Mouse (Mus musculus): ENCODE results near the gene Slc22a3. TPM values are rescaled to one million over a fixed set of nuclear protein-coding genes. Genes with fewer than 3 reads are reported as not detected.

Gene Slc22a3
- total RNA-seq, 2 experiments from 2014 or later: 1.3 to 2.7 TPM

GRCm38 (mm10) chr17:12412181-12412890, 95.2 kb downstream of the Slc22a3 start:
- peak in 1 of 2 experiments; percentile 44 for DNase-seq (ENCODE audit: low spot score in 2 of 2)

DNA sequence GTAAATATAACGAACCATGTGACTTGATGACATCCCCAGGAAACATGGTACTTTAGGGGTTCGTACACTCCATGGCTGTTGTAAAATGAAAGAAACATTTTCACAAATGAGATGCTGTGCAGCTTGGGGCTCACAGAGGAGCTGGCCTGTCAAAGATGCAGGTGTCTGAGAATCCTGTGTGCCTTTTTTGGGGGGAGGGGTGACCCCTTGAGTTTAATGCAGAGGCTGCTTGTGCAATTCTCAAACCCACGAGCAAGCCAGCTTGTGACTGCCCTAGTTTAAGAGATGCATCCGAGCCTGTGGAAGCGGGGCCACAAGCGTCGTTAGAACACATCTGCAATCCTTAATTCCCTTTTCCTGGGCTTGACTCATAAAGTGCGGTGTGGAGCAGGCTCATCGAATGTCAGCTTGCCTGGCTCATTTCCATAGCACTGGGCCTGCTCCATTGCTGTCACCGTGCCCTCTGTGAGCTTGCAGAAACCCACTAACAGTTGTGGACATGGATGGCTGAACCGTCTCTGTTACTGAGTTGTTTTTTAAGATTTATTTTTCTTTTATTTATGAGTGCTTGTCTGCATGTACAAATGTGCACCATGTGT, 98.1 kb downstream of the Slc22a3 start:
- peak in 1 of 2 experiments; percentile 47 for DNase-seq (ENCODE audit: low spot score in 2 of 2)

DNA sequence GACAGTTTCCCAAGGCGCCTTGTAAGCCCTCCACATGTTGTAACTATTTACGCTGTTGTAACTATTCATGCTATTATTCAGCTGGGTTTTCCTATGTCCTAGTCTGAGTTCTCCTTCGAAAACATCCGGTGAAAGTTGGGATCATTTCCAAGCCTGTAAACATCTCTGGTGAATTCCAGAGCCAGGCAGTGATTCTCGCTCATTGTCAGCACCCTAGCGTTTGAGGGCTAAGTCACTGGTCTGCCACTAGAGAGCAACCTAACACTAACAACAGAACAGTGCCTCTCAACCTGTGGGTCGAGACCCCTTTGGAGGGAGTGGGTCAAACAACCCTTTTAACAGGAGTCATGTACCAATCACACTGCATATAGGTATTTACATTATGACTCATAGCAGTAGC, 104.1 kb downstream of the Slc22a3 start:
- DNase-seq (ENCODE audit: low spot score in 2 of 2): no peak

- DNase-seq (ENCODE audit: low spot score in 2 of 2): no peak
Observed at GRCm38 (mm10) chr17:12396163-12396677, 111.3 kb downstream of the Slc22a3 start.

DNA sequence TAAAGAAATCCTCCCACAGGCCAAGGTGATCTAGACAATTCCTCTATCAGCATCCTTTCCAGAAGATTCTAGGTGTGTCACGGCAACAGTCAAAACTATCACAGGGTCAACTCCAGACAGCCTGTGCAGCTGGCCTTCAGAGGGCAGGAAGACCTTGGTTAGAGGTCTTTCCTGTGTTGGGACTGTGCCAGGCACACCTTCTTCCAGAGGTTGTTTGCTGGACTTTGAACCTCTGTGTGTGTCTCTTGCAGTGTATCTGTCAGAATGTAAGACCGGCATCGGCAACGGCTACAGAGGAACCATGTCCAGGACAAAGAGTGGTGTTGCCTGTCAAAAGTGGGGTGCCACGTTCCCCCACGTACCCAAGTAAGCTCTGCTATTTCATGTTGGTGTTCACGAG, 119.3 kb downstream of the Slc22a3 start:
- DNase-seq (ENCODE audit: low spot score in 2 of 2): no peak

GRCm38 (mm10) chr17:12387781-12388180, 119.7 kb downstream of the Slc22a3 start:
- no peak for DNase-seq (ENCODE audit: low spot score in 2 of 2)

DNA sequence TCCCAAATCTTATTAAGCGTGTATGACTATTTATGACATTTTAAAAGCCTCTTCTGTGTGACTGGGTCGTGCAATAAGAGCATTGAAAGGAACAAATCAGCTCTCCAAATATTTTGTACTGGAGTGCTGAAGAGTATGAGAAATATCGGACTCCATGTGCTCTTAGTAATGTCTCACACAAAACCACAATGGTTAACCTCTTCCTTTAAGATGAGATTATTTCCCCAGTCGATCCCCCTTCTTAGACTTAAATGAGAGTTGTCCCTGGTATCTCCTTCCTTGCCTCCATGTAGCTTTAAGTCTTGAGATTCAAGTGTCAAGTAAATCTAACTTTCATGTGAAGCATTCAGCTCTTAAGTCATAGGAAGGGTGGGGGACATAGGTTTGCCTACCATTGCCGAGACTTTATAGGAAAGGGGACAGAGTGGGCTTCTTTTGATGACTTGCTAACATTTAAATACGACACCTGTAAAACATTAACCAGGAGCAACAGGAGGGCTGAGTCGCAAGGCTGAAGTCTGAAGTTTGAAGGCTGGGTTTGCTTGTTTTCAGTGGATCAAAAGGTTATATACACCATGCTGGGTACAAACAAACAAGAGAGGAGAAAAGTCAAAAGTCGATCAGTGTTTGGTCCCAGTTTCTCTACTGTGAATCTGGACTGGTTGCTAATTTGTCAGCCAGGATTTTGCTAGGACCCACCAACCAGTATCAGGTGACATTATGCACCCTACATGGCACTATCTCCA, 122.3 kb downstream of the Slc22a3 start:
- DNase-seq (ENCODE audit: low spot score in 2 of 2): no peak

DNA sequence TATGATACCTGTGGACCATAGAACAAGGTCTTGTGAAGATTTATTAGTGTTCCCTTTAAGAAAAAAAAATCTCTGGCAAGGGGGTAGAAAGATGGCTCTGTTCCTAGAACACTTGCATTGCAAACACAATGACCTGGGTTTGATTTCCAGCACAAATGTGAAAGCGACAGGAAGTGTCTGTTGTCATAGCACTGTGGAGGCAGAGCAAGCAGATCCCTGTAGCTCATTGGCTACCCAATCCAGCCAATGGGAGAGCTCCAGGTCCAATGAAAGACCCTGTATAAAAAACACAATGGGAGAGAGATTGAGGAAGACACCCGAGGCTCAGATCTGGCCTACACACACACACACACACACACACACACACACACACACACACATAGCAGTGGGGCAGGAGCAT, 125.0 kb downstream of the Slc22a3 start:
- no peak for DNase-seq (ENCODE audit: low spot score in 2 of 2)

DNA sequence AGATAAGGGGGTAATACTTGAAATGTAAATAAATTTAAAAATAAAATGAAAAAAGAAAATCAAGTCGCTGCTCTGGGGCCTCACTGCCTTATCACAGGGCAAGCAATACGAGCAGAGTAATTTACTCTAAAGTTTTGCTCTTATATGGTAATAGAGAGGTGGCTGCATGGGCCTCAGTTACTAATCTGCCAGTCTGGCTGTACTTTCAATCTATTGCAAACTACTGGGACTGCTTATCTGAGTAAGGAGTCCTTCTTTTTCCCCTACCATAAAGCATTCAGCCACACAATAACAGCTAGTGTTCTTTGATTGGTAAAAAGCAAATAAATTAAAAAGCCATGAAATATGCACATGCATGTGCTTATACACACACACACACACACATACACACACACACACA, 125.9 kb downstream of the Slc22a3 start:
- no peak for DNase-seq (ENCODE audit: low spot score in 2 of 2)

- DNase-seq (ENCODE audit: low spot score in 2 of 2): no peak
Observed at GRCm38 (mm10) chr17:12380287-12380686, 127.2 kb downstream of the Slc22a3 start.

DNA sequence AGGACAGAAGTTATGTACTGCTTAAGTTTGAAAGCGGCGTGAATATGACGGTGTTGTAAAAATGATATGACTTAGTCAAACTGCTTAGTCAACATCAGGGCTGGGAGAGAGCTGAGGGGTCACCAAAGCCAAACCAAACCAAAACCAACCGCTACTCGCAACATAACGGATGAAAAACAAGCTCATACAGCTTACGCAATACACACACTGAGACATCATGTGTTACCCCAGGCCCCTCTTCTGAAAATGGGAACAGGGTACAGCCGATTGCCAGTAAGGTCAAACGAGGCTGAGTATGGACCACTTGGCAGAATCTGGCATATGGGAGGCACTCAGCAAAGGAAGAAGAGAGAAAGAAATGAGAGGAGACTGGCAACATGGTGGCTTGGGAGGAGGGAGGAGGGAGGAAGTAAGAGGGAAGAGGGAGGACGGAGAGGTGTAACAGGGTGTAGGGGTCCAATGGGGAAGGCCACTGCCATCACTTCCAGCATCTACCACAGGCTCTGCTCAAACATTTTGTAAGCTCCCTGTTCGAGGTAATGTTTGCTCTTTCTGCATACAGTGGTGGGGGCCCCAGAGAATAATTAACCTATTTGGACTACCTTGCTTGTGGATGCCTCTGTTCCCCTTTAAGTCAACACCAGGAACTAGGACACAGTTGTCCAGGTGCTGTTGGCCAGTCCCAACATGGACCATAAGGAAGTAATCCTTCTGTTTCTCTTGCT, 129.4 kb downstream of the Slc22a3 start, which contains the start of gene Plg:
Gene Plg (plus strand): TSS at position 628 of the 725 bp plus-strand sequence.
- DNase-seq (ENCODE audit: low spot score in 2 of 2): no peak

- DNase-seq (ENCODE audit: low spot score in 2 of 2): no peak
Observed at GRCm38 (mm10) chr17:12373601-12374144, 133.8 kb downstream of the Slc22a3 start.

DNA sequence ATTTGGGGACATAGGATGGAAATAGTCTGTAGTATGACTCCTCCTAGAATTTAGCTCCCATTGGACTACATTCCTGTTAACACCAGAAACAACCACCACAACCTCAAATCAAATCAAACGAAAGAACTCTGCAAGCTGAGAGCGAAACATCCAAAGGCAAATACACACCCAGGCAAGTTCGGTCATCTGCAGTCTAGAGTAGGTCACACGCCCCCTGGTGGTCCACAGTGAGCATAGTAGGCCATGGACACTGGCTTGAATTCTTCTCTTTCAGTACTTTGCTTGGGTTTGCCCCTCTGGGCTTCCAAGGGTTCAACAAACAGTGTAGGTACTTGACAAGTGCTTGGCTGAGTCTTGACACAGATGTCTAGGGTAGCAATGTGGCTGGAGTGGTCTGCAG, 135.5 kb downstream of the Slc22a3 start:
- DNase-seq (ENCODE audit: low spot score in 2 of 2): peak; percentile 51 to 73

DNA sequence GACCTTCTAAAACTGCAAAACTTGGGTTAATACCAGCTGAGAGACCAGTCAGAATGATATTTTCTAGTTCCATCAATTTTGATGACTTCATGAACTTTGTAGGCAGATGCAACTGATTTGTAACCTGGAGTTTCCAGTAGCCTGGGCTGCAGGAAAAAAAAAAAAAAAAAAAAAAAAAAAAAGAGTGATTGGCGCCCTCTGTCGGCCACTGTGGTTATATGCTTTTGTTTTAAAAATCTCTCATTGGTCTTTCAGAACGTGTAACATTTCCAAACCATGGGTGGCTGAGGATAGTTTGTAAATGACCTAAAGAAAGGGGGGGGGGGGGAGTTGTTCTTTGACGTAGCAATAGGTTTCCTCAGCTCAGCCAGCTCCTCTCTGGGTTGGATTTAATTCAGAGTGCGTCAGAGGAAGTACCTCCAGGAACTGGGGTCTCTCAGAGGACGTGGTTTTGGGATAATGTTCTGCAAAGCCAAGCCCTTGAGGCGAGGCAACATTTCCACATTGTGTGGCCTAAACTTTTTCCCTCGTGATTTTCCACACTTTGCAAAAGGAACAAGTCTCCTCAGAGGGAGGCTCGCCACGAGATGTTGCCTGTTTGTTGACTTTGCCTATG, 136.1 kb downstream of the Slc22a3 start:
- no peak for DNase-seq (ENCODE audit: low spot score in 2 of 2)

GRCm38 (mm10) chr17:12370289-12370688, 137.2 kb downstream of the Slc22a3 start:
- DNase-seq (ENCODE audit: low spot score in 2 of 2): no peak

DNA sequence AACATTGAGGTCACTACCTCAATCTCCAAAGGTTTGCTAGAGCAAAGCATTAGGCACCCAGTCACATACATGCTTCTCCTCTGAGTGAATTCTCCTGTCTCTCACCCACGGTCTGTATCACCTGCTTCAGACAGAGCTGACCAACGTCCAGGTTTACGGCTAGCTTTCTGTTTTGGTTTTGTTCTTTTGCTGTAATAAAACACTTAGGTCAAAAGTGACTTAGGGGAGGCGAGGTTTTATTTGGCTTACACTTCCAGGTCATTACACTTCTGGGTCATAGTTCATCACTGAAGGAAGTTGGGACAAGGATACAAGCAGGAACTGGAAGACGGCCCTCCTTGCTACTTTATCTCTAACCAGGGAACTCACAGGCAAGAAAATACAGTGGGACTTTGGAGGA, 138.1 kb downstream of the Slc22a3 start:
- DNase-seq (ENCODE audit: low spot score in 2 of 2): no peak
